Mouse (Mus musculus): Measurements from ENCODE around the gene Taf3. TPM values are rescaled to one million over a fixed set of nuclear protein-coding genes. Genes with fewer than 3 reads are reported as not detected.

Gene Taf3
- total and polyA plus RNA-seq, 3 experiments = 8.3 to 20.9 TPM; not detected in 1

- TF ChIP-seq POLR2AphosphoS5 (IDR thresholded peaks at IDR 0.05; ENCODE audit: borderline replicate concordance, low read depth, low read length) = no peak
- TF ChIP-seq CHD2 (IDR thresholded peaks at IDR 0.05; ENCODE audit: low read length) = no peak
- TF ChIP-seq SIN3A (IDR thresholded peaks at IDR 0.05; ENCODE audit: low read length) = no peak
- TF ChIP-seq SMC3 (IDR thresholded peaks at IDR 0.05; ENCODE audit: low read depth, low read length) = no peak
- no peak for TF ChIP-seq TCF12 (IDR thresholded peaks at IDR 0.05; ENCODE audit: low read depth, low read length)
- TF ChIP-seq MYB (IDR thresholded peaks at IDR 0.05; ENCODE audit: low read depth, low read length) = no peak
- no peak for TF ChIP-seq ZNF384 (IDR thresholded peaks at IDR 0.05; ENCODE audit: low read depth, low read length)
- no peak for TF ChIP-seq UBTF (IDR thresholded peaks at IDR 0.05; ENCODE audit: borderline replicate concordance, insufficient read depth, low read depth, low read length)
- no peak for TF ChIP-seq HCFC1 (IDR thresholded peaks at IDR 0.05; ENCODE audit: low read depth, low read length)
- no peak for TF ChIP-seq MAZ (IDR thresholded peaks at IDR 0.05; ENCODE audit: low read depth, low read length)
- no peak for TF ChIP-seq RAD21 (IDR thresholded peaks at IDR 0.05; ENCODE audit: low read depth, low read length)
- TF ChIP-seq ZMIZ1 (IDR thresholded peaks at IDR 0.05; ENCODE audit: low read depth, low read length) = no peak
- TF ChIP-seq MEF2A (IDR thresholded peaks at IDR 0.05; ENCODE audit: extremely low read depth, insufficient replicate concordance, low read depth, low read length, poor library complexity, severe bottlenecking) = no peak
- DNase-seq (ENCODE audit: low read depth, low spot score) = no peak
- Histone ChIP-seq H3K9me3 (replicated peaks; ENCODE audit: insufficient read depth, low read length) (no peaks in the 10 kb centered on the region), H3K4me1 (ENCODE audit: control insufficient read depth in 1 of 2, insufficient read depth in 2 of 2, low read length in 2 of 2) (no peaks in the 10 kb centered on the region; a peak in 1 of 4 replicates), H3K79me2 (ENCODE audit: control insufficient read depth, insufficient read depth, low read length, poor library complexity) (no peaks in the 10 kb centered on the region; the same call in 1 of the 2 replicates), H3K4me3 (ENCODE audit: control insufficient read depth in 1 of 2, insufficient read depth in 1 of 2, low read depth in 2 of 2, low read length in 2 of 2) (no peak overlapping the region), H3K27ac (ENCODE audit: control insufficient read depth, low read depth, low read length) (no peak overlapping the region), H3K36me3 (ENCODE audit: control insufficient read depth in 1 of 2, insufficient read depth in 2 of 2, low read length in 2 of 2) (no peaks in the 10 kb centered on the region), H3K9ac (ENCODE audit: control insufficient read depth, low read depth, low read length, poor library complexity, severe bottlenecking) (no peak overlapping the region), H3K27me3 (ENCODE audit: control insufficient read depth in 1 of 2, insufficient read depth in 2 of 2, low read length in 2 of 2) (no peaks in the 10 kb centered on the region)
Observed at GRCm38 (mm10) chr2:9873757-9874156, 174.6 kb downstream of the Taf3 start.

GRCm38 (mm10) chr2:9872682-9873081 lies 175.7 kb downstream of the Taf3 start:
- Histone ChIP-seq H3K79me2 (ENCODE audit: control insufficient read depth, insufficient read depth, low read length, poor library complexity) (no peaks in the 10 kb centered on the region), H3K36me3 (ENCODE audit: control insufficient read depth in 1 of 2, insufficient read depth in 2 of 2, low read length in 2 of 2) (no peaks in the 10 kb centered on the region), H3K9ac (ENCODE audit: control insufficient read depth, low read depth, low read length, poor library complexity, severe bottlenecking) (no peak overlapping the region), H3K27me3 (ENCODE audit: control insufficient read depth in 1 of 2, insufficient read depth in 2 of 2, low read length in 2 of 2) (no peaks in the 10 kb centered on the region), H3K4me3 (ENCODE audit: control insufficient read depth in 1 of 2, insufficient read depth in 1 of 2, low read depth in 2 of 2, low read length in 2 of 2) (no peak overlapping the region), H3K9me3 (replicated peaks; ENCODE audit: insufficient read depth, low read length) (no peaks in the 10 kb centered on the region), H3K4me1 (ENCODE audit: control insufficient read depth in 1 of 2, insufficient read depth in 2 of 2, low read length in 2 of 2) (no peaks in the 10 kb centered on the region), H3K27ac (ENCODE audit: control insufficient read depth, low read depth, low read length) (no peak overlapping the region)
- TF ChIP-seq TAL1 (IDR thresholded peaks at IDR 0.05; ENCODE audit: low read length) (no peak), ZMIZ1 (IDR thresholded peaks at IDR 0.05; ENCODE audit: low read depth, low read length) (no peak)
- no peak for DNase-seq (ENCODE audit: low read depth, low spot score)

DNA sequence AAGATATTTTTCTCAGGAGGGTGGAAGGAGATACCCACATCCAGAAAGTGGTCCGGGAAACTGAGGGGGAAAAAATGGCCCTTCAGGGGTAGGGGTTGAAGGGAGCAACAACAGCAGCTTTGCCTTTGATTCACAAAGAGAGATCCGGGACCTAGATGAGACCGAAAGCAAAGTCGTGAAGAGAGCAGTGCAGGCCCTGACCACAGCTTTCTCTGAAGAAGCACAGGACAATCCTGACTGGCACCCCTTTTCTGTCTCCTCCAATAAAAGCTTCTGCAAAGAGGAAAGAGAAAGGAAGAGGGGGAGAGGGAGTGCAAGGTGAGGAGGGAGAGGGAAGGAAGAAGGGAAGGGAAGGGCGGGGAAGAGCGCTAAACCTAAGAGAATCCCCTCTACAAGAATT lies 176.6 kb downstream of the Taf3 start:
- Histone ChIP-seq H3K4me1 (ENCODE audit: control insufficient read depth in 1 of 2, insufficient read depth in 2 of 2, low read length in 2 of 2) (no peaks in the 10 kb centered on the region), H3K79me2 (ENCODE audit: control insufficient read depth, insufficient read depth, low read length, poor library complexity) (no peaks in the 10 kb centered on the region), H3K27ac (ENCODE audit: control insufficient read depth, low read depth, low read length) (no peak overlapping the region), H3K9ac (ENCODE audit: control insufficient read depth, low read depth, low read length, poor library complexity, severe bottlenecking) (no peak overlapping the region), H3K9me3 (replicated peaks; ENCODE audit: insufficient read depth, low read length) (no peaks in the 10 kb centered on the region), H3K36me3 (ENCODE audit: control insufficient read depth in 1 of 2, insufficient read depth in 2 of 2, low read length in 2 of 2) (no peaks in the 10 kb centered on the region), H3K27me3 (ENCODE audit: control insufficient read depth in 1 of 2, insufficient read depth in 2 of 2, low read length in 2 of 2) (no peaks in the 10 kb centered on the region), H3K4me3 (ENCODE audit: control insufficient read depth in 1 of 2, insufficient read depth in 1 of 2, low read depth in 2 of 2, low read length in 2 of 2) (no peak overlapping the region)
- no peak for DNase-seq (ENCODE audit: low read depth, low spot score)
- TF ChIP-seq ZC3H11A (IDR thresholded peaks at IDR 0.05; ENCODE audit: low read depth, low read length) = no peak
- no peak for TF ChIP-seq POLR2AphosphoS5 (IDR thresholded peaks at IDR 0.05; ENCODE audit: borderline replicate concordance, low read depth, low read length)
- TF ChIP-seq BHLHE40 (IDR thresholded peaks at IDR 0.05; ENCODE audit: borderline replicate concordance, low read depth, low read length) = no peak
- TF ChIP-seq USF1 (IDR thresholded peaks at IDR 0.05; ENCODE audit: low read depth, low read length) = no peak

All from MEL (cell line).